Mouse (Mus musculus): ENCODE measurements around the gene Ly6g6d. TPM values are rescaled to one million over a fixed set of nuclear protein-coding genes. Genes with fewer than 3 reads are reported as not detected.

Ly6g6d gene
- polyA plus RNA-seq, 1 experiment, result 8.5 TPM

DNA sequence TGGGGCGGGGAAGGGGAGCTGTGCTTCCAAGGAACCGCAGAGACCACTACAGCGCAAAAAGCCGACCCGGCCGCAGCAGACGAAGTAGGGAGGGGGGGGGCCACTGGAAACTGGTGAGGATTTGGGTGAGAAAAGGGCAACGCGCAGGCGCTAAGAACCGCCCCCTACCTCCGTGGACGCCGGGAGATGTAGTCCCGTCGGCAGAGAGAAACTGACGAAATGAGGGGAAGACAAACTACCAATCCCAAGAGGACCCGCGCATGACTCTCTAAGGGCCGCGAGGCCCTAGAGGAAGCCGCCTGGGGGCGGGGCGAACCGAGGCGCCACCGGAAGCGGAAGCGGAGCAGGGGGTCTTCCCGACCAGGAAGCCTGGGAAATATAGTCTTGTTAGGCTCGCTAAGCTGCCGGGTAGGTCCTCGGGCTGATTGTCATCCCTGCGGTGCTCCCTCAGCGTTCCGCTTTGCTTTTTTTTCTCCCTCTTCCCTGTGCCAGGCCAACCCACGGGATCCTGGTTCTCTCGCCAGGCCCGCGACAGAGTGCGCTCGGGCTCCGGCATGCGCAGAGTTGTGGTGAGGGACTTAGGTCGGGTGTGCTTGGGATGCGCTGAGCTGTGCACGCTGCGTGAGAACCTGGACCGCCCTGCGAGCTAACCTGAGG lies 43.4 kb upstream of the Ly6g6d start, which contains the start of gene Gpank1:
Gene Gpank1, plus strand, starts transcription at position 313 of the 657 bp plus-strand sequence.
- under 1% methylated on average over 50 of the region's 50 CpGs for WGBS
- Histone ChIP-seq H3K27me3 (ENCODE audit: control insufficient read depth, insufficient read depth, low read length) (no peaks in the 10 kb centered on the region), H3K4me3 (replicated peaks; ENCODE audit: insufficient read depth, low read depth, low read length) (peak within 1 kb of the TSS; percentile 90), H3K27ac (ENCODE audit: insufficient read depth, low read length) (peak within 1 kb of the TSS; percentile 74), H3K4me1 (ENCODE audit: control insufficient read depth, insufficient read depth, low read length) (peaks cover 6% of the 10 kb centered on the region; the same call in 1 of the 2 replicates)
- peak; percentile 96 to 99 for DNase-seq
- peak; percentile 52; the same call in 1 of the 2 replicates for TF ChIP-seq POLR2A (IDR thresholded peaks at IDR 0.05; ENCODE audit: borderline replicate concordance, insufficient read depth, low read length)
- TF ChIP-seq CTCF (IDR thresholded peaks at IDR 0.05; ENCODE audit: borderline replicate concordance, insufficient read depth, low read depth, low read length), result no peak

DNA sequence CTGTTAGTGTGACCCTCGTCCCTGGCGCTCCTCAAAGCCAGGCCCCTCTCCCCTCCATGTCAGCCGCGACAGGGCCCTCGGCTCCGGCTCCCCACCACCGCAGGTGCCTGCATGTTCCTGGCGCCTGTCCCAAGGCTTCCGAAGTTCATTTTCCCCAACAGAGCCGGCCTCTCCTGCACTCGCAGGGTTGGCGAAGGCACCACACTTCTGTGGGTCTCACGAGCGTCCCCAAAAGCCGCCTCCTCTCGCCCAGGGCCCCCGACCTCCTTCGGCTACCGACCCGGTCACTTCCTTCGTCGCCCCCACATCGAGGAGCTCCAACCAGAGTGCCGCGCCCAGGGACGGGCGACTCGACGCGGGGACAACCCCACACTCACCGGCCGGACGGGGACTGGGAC lies 42.9 kb upstream of the Ly6g6d start:
- Histone ChIP-seq H3K27me3 (ENCODE audit: control insufficient read depth, insufficient read depth, low read length) (no peaks in the 10 kb centered on the region), H3K27ac (ENCODE audit: insufficient read depth, low read length) (peak overlapping the region; percentile 72), H3K4me3 (replicated peaks; ENCODE audit: insufficient read depth, low read depth, low read length) (peak overlapping the region; percentile 90), H3K4me1 (ENCODE audit: control insufficient read depth, insufficient read depth, low read length) (peaks cover 9% of the 10 kb centered on the region)
- TF ChIP-seq POLR2A (IDR thresholded peaks at IDR 0.05; ENCODE audit: borderline replicate concordance, insufficient read depth, low read length) (no peak), CTCF (IDR thresholded peaks at IDR 0.05; ENCODE audit: borderline replicate concordance, insufficient read depth, low read depth, low read length) (no peak)
- no peak for DNase-seq
- under 1% methylated on average over 33 of the region's 33 CpGs for WGBS

DNA sequence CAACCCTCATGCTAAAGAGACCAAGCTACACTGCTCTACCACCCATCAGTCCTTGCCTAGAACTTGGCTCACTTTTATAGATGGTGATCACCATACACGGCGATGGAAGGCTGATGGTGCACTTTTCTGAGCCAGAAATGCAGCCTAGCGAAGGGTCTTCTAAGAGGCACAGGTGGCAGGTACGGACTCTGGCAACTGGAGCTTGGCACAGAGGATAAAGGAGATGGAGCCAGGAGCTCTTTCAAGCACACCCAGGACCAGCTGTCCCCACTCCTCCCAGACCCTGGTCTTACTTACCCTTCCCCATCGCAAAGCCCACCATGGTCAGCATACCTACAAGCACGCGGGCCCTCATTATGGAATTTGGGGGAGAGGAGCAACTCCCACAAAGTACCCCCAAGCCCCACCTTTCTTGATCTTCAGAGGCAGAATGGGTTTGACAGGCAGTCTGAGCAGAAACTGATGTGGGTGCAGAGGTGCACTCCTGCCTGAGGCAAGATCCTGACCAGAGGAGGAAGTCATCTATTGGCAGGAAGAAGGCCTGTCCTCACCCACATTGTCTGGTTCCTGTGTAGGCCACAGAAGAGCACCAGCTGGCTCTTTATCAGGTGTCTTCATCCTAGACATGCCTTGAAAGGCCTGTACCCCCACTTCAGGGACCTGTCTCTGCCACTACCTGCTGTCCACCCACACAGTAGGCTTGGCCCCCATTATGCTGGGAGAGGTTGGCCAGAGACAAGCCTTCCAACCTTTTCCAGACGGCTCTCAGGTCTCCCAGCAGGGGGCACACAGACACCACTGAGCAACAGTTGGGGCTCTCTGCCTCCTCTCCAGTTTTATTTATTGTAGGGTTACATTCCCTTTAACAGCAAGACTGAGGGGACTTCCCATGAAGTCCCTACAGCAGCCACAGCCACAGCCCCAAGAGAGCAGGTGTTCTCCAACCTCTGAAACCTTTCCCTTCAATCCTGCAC lies 37.5 kb upstream of the Ly6g6d start, which contains the start of gene Ly6g5b:
Gene Ly6g5b, minus strand, starts transcription at position 383 of the 974 bp plus-strand sequence.
- Histone ChIP-seq H3K4me1 (ENCODE audit: control insufficient read depth, insufficient read depth, low read length) (peaks cover 18% of the 10 kb centered on the region), H3K27me3 (ENCODE audit: control insufficient read depth, insufficient read depth, low read length) (no peaks in the 10 kb centered on the region), H3K4me3 (replicated peaks; ENCODE audit: insufficient read depth, low read depth, low read length) (no peak within 1 kb of the TSS), H3K27ac (ENCODE audit: insufficient read depth, low read length) (peak within 1 kb of the TSS; percentile 13; the same call in 1 of the 2 replicates)
- 27% methylated on average over 8 of the region's 8 CpGs for WGBS
- TF ChIP-seq POLR2A (IDR thresholded peaks at IDR 0.05; ENCODE audit: borderline replicate concordance, insufficient read depth, low read length) (no peak), CTCF (IDR thresholded peaks at IDR 0.05; ENCODE audit: borderline replicate concordance, insufficient read depth, low read depth, low read length) (no peak)
- peak in 1 of 2 experiments; percentile 35 for DNase-seq

DNA sequence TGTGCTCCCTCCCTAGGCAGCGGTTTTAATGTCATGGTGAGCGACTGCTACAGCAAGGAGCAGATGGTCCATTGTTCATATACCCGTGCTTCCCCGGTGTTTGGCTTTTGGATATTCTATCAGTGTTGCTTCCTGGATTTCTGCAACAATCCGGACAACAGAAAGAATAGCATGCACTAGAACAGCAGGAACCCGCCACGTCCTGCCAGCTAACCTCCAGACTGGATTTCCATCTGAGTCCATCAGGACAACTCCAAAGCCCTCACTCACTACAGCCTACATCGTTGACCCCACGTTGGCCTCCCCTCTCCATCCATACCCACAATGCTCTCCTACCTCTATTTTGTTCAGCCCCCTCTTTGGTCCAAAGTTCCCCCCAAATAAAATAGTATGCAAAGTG lies 33.9 kb upstream of the Ly6g6d start:
- WGBS, result 35% methylated on average over 9 of the region's 9 CpGs
- Histone ChIP-seq H3K27me3 (ENCODE audit: control insufficient read depth, insufficient read depth, low read length) (no peaks in the 10 kb centered on the region), H3K4me1 (ENCODE audit: control insufficient read depth, insufficient read depth, low read length) (peaks cover 24% of the 10 kb centered on the region), H3K4me3 (replicated peaks; ENCODE audit: insufficient read depth, low read depth, low read length) (no peak overlapping the region), H3K27ac (ENCODE audit: insufficient read depth, low read length) (no peak overlapping the region)
- no peak for TF ChIP-seq CTCF (IDR thresholded peaks at IDR 0.05; ENCODE audit: borderline replicate concordance, insufficient read depth, low read depth, low read length)
- TF ChIP-seq POLR2A (IDR thresholded peaks at IDR 0.05; ENCODE audit: borderline replicate concordance, insufficient read depth, low read length), result no peak
- no peak for DNase-seq

DNA sequence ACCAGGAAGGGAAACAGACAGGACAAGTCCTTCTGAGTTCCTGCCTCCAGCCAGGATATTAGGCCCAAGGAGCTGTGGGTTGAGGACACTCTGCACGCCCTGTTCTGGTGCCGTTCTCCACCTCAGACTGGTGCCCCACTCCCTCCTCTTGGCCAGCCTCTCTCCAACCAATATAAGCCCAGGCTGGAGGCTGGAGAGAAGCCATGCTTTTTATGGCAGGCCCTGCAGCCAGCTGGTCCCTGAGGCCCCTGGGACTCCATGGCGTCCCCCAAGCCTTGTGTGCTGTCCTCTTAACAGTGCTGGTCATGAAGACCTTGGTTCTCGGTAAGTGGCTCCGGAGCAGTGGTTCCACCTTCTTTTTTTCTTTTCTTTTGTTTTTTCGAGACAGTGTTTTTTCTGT lies 30.2 kb upstream of the Ly6g6d start, which contains the start of gene Ly6g5c:
Gene Ly6g5c, plus strand, starts transcription at position 183 of the 400 bp plus-strand sequence.
- peak; percentile 60 to 72 for DNase-seq
- TF ChIP-seq CTCF (IDR thresholded peaks at IDR 0.05; ENCODE audit: borderline replicate concordance, insufficient read depth, low read depth, low read length), result no peak
- TF ChIP-seq POLR2A (IDR thresholded peaks at IDR 0.05; ENCODE audit: borderline replicate concordance, insufficient read depth, low read length), result no peak
- Histone ChIP-seq H3K4me1 (ENCODE audit: control insufficient read depth, insufficient read depth, low read length) (peaks cover 28% of the 10 kb centered on the region), H3K4me3 (replicated peaks; ENCODE audit: insufficient read depth, low read depth, low read length) (no peak within 1 kb of the TSS), H3K27me3 (ENCODE audit: control insufficient read depth, insufficient read depth, low read length) (no peaks in the 10 kb centered on the region), H3K27ac (ENCODE audit: insufficient read depth, low read length) (no peak within 1 kb of the TSS)
- WGBS, result 15% methylated on average over 6 of the region's 6 CpGs

DNA sequence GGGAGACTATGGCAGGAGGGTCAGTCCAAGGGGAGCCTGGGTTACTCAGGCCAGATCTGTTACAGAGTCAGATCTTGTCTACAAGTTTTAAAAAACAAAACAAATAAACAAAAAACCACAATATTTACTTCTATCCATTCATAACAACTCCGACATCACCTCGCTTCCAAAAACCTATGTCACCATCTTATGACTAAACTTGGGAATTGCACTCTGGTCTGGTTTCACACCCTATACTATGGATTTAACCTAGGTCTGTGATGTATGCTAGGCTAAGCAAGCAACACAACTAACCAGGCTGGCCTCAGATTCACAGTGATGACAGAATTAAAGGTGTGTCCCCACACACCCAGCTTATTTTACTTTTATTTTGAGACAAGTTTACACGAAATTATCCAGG lies 28.7 kb upstream of the Ly6g6d start:
- no peak for DNase-seq
- Histone ChIP-seq H3K4me1 (ENCODE audit: control insufficient read depth, insufficient read depth, low read length) (peaks cover 41% of the 10 kb centered on the region), H3K27ac (ENCODE audit: insufficient read depth, low read length) (peak overlapping the region; percentile 62; the same call in 1 of the 2 replicates), H3K27me3 (ENCODE audit: control insufficient read depth, insufficient read depth, low read length) (no peaks in the 10 kb centered on the region), H3K4me3 (replicated peaks; ENCODE audit: insufficient read depth, low read depth, low read length) (no peak overlapping the region)
- no peak for TF ChIP-seq CTCF (IDR thresholded peaks at IDR 0.05; ENCODE audit: borderline replicate concordance, insufficient read depth, low read depth, low read length)
- TF ChIP-seq POLR2A (IDR thresholded peaks at IDR 0.05; ENCODE audit: borderline replicate concordance, insufficient read depth, low read length), result no peak
- WGBS, result 65% methylated on average over 3 of the region's 3 CpGs

DNA sequence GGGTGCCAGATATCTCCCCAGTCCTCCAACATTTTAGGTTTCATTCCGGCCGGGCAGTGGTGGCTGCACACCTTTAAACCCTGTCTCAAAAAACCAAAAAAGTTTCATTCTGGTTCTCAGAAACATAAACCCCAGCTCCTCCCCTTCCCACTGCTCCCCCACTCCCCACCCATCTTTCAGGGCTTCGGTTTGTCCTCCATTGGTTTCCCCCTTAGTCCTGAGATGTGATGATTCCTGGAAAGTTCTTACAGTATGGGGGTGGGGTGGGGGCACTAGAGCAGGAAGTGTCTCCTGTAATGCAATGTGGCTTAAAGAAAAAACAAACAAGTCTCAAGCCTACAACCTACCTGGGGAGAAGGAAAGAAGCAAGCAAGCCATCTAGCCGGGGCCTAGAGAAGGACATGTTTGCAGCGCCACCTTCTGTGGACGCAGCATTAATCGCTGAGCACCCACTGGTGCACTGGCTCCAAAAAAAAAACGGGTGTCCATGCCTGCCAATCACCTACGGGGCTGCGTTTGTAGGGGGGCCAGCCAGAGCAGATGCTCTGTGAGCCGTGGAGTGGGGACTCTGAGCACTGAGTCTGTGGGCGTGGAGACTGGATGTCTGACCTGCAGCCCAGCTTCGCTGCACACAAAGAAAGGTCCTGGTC lies 28.0 kb upstream of the Ly6g6d start:
- 6% methylated on average over 13 of the region's 13 CpGs for WGBS
- no peaks in the 10 kb centered on the region for H3K27me3 ChIP-seq (ENCODE audit: control insufficient read depth, insufficient read depth, low read length)
- H3K27ac ChIP-seq (ENCODE audit: insufficient read depth, low read length), result peak overlapping the region; percentile 62
- DNase-seq, result peak; percentile 76 to 77
- H3K4me3 ChIP-seq (replicated peaks; ENCODE audit: insufficient read depth, low read depth, low read length), result no peak overlapping the region
- H3K4me1 ChIP-seq (ENCODE audit: control insufficient read depth, insufficient read depth, low read length), result peaks cover 46% of the 10 kb centered on the region
- peak; percentile 77 for TF ChIP-seq CTCF (IDR thresholded peaks at IDR 0.05; ENCODE audit: borderline replicate concordance, insufficient read depth, low read depth, low read length)
- TF ChIP-seq POLR2A (IDR thresholded peaks at IDR 0.05; ENCODE audit: borderline replicate concordance, insufficient read depth, low read length), result no peak

Data from cerebellum, adult 2 months (tissue).